Comparison of ENCODE assay signal across 8 mouse cellular contexts in genomic region chr3:95657711-95658110, GRCm38 (mm10). TPM values are rescaled to one million over a fixed set of nuclear protein-coding genes. Genes with fewer than 3 reads are reported as not detected.
DNase-seq lines count a peak whose midpoint lies in the region; ATAC-seq and TF ChIP-seq lines count a peak whose summit lies in the region.

No protein-coding gene starts in this region.

- peaks cover 51% of the 10 kb centered on the region for H3K4me1 ChIP-seq in E14TG2a.4 (replicated peaks; ENCODE audit: low read depth, low read length)
- H3K4me1 ChIP-seq in heart, embryonic 16.5 days (ENCODE audit: control insufficient read depth, insufficient read depth, low read length) = peaks cover 26% of the 10 kb centered on the region
- peaks cover 61% of the 10 kb centered on the region for H3K4me1 ChIP-seq in liver, embryonic 15.5 days (replicated peaks)

- peak overlapping the region; percentile 100 for H3K27ac ChIP-seq in gastrocnemius, adult 2 months
- H3K27ac ChIP-seq in heart, embryonic 16.5 days (ENCODE audit: low read length) = peak overlapping the region; percentile 99
- H3K27ac ChIP-seq in liver, embryonic 15.5 days (replicated peaks) = peak overlapping the region; percentile 98

- H3K4me3 ChIP-seq in gastrocnemius, adult 2 months = peak overlapping the region; percentile 97
- peak overlapping the region; percentile 93 for H3K4me3 ChIP-seq in E14TG2a.4 (replicated peaks; ENCODE audit: low read length)
- H3K4me3 ChIP-seq in heart, embryonic 16.5 days (ENCODE audit: low read length) = peak overlapping the region; percentile 99; the same call in 1 of the 2 replicates
- H3K4me3 ChIP-seq in liver, embryonic 15.5 days (replicated peaks) = peak overlapping the region; percentile 97

- DNase-seq in gastrocnemius, adult 2 months = no peak
- DNase-seq in gastrocnemius, postnatal 36 days = no peak
- DNase-seq in thymus, adult 18-20 months = no peak
- no peak for DNase-seq in testis, postnatal 14 days (ENCODE audit: low spot score)
- no peak for DNase-seq in left cerebral cortex, postnatal 25 days (ENCODE audit: low spot score in 2 of 2)

- intact Hi-C loops in gastrocnemius, adult 2 months (cut with DNase I) = no loop called here
- intact Hi-C loops in gastrocnemius, postnatal 36 days (cut with DNase I) = no loop called here
- intact Hi-C loops in left cerebral cortex, postnatal 25 days (cut with DNase I) = loop anchor here (2.0 kb wide), 2 partner anchors 17 to 29 kb away; no protein-coding TSS in a partner anchor

- H3K9ac ChIP-seq in heart, embryonic 16.5 days (ENCODE audit: low read length) = peak overlapping the region; percentile 100; the same call in 1 of the 2 replicates
- peak overlapping the region; percentile 100 for H3K9ac ChIP-seq in liver, embryonic 15.5 days

- peak overlapping the region; percentile 74 for H3K4me2 ChIP-seq in heart, embryonic 16.5 days (ENCODE audit: low read depth, low read length)
- peak overlapping the region; percentile 74 for H3K4me2 ChIP-seq in liver, embryonic 15.5 days

- H3K9me3 ChIP-seq in E14TG2a.4 (ENCODE audit: low read length) = no peaks in the 10 kb centered on the region
- H3K9me3 ChIP-seq in heart, embryonic 16.5 days (replicated peaks; ENCODE audit: control insufficient read depth, low read length) = no peaks in the 10 kb centered on the region
- no peaks in the 10 kb centered on the region for H3K9me3 ChIP-seq in liver, embryonic 15.5 days (replicated peaks)

- no peaks in the 10 kb centered on the region for H3K27me3 ChIP-seq in E14TG2a.4 (ENCODE audit: insufficient read depth, low read length)
- no peaks in the 10 kb centered on the region for H3K27me3 ChIP-seq in heart, embryonic 16.5 days (ENCODE audit: control insufficient read depth, insufficient read depth, low read length)
- H3K27me3 ChIP-seq in liver, embryonic 15.5 days = no peaks in the 10 kb centered on the region

- no peak for TF ChIP-seq CTCF in gastrocnemius, adult 2 months (IDR thresholded peaks at IDR 0.05)
- no peak for TF ChIP-seq CTCF in E14TG2a.4 (conservative IDR thresholded peaks at IDR 0.05; ENCODE audit: low read length)

- 84% methylated on average over 3 of the region's 3 CpGs for WGBS in heart, embryonic 16.5 days
- 65% methylated on average over 3 of the region's 3 CpGs for WGBS in liver, embryonic 15.5 days (ENCODE audit: insufficient replicate concordance)

- peaks cover 45% of the 10 kb centered on the region for H3K36me3 ChIP-seq in E14TG2a.4 (ENCODE audit: insufficient read depth, low read length)
- peaks cover 7% of the 10 kb centered on the region; the same call in 1 of the 2 replicates for H3K36me3 ChIP-seq in heart, embryonic 16.5 days (ENCODE audit: control insufficient read depth, insufficient read depth)
- peaks cover 28% of the 10 kb centered on the region for H3K36me3 ChIP-seq in liver, embryonic 15.5 days (replicated peaks)

- ATAC-seq in heart, embryonic 16.5 days (replicated peaks; ENCODE audit: extremely low read depth, insufficient read depth, low FRiP score) = no peak
- ATAC-seq in liver, embryonic 15.5 days (ENCODE audit: insufficient read depth) = no peak

RNA-seq across cellular contexts. Expression of gene Mcl1, which starts 0.9 kb away (rescaled TPM):
- 100 to 1,000 TPM; 110 to 123 TPM for total RNA-seq in gastrocnemius, adult 2 months (2021)
- total RNA-seq in gastrocnemius, postnatal 36 days (2021) = 100 to 1,000 TPM; 109 to 130 TPM
- 31.9 and 38.3 TPM in 2 replicates for polyA plus RNA-seq in heart, embryonic 16.5 days (2015; fragmentation: Nextera tagmentation; extraction: Ambion mirVana)
- 34.8 and 39.0 TPM in 2 replicates for polyA plus RNA-seq in liver, embryonic 15.5 days (2015; fragmentation: Nextera tagmentation; extraction: Ambion mirVana)
- 10 to 100 TPM; 58.4 to 59.6 TPM for total RNA-seq in left cerebral cortex, postnatal 25 days (2021)

RNA-seq across cellular contexts. Expression of gene Adamtsl4, which starts 30.0 kb away (rescaled TPM):
- total RNA-seq in gastrocnemius, adult 2 months (2021) = 10 to 100 TPM; 17.2 to 32.0 TPM
- 10 to 100 TPM; 25.7 to 41.2 TPM for total RNA-seq in gastrocnemius, postnatal 36 days (2021)
- polyA plus RNA-seq in heart, embryonic 16.5 days (2015; fragmentation: Nextera tagmentation; extraction: Ambion mirVana) = 8.5 and 13.7 TPM in 2 replicates
- polyA plus RNA-seq in liver, embryonic 15.5 days (2015; fragmentation: Nextera tagmentation; extraction: Ambion mirVana) = 0.79 and 1.0 TPM in 2 replicates
- 1 to 10 TPM; 4.1 to 4.6 TPM for total RNA-seq in left cerebral cortex, postnatal 25 days (2021)

RNA-seq across cellular contexts. Expression of gene Ensa, which starts 32.9 kb away (rescaled TPM):
- total RNA-seq in gastrocnemius, adult 2 months (2021) = 100 to 1,000 TPM in 1 of 2 experiments, 10 to 100 TPM in 1; 97.2 to 102 TPM
- 10 to 100 TPM; 85.6 to 96.1 TPM for total RNA-seq in gastrocnemius, postnatal 36 days (2021)
- polyA plus RNA-seq in heart, embryonic 16.5 days (2015; fragmentation: Nextera tagmentation; extraction: Ambion mirVana) = 51.1 and 53.0 TPM in 2 replicates
- 32.7 and 35.9 TPM in 2 replicates for polyA plus RNA-seq in liver, embryonic 15.5 days (2015; fragmentation: Nextera tagmentation; extraction: Ambion mirVana)
- 100 to 1,000 TPM; 366 to 382 TPM for total RNA-seq in left cerebral cortex, postnatal 25 days (2021)
